Mouse (Mus musculus) kidney, adult 2 months (tissue): ENCODE data around the gene Rab11b. TPM values are rescaled to one million over a fixed set of nuclear protein-coding genes. Genes with fewer than 3 reads are reported as not detected.

Source experiments
- DNase-seq: peaks from one replicate; pipeline ENCODE4 v3.0.0; 2021
- H3K27ac ChIP-seq: fragments of 200-500 bp; 2 replicates; pipeline ENCODE4 v1.5.1; 2012; ENCODE audit warnings: low read depth, low read length, control low read depth, inconsistent platforms; ENCODE audit not compliant: insufficient read depth
- H3K27me3 ChIP-seq: fragments of 200-500 bp; replicated peaks from 2 replicates; pipeline ENCODE4 v1.6.1; 2012; ENCODE audit warnings: mild to moderate bottlenecking, moderate library complexity, low read length, inconsistent platforms; ENCODE audit not compliant: control insufficient read depth, insufficient read depth
- H3K36me3 ChIP-seq: fragments of 200-500 bp; 2 replicates; pipeline ENCODE4 v1.6.1; 2012; ENCODE audit warnings: mild to moderate bottlenecking, moderate library complexity, low read length, inconsistent platforms; ENCODE audit not compliant: control insufficient read depth, insufficient read depth
- H3K4me1 ChIP-seq: fragments of 200-500 bp; 2 replicates; pipeline ENCODE4 v1.6.1; 2011; ENCODE audit warnings: low read length; ENCODE audit not compliant: control insufficient read depth, insufficient read depth
- H3K4me3 ChIP-seq: fragments of 200-500 bp; 2 replicates; pipeline ENCODE4 v1.5.1; 2011; ENCODE audit warnings: mild to moderate bottlenecking, low read depth, low read length, control low read depth; ENCODE audit not compliant: insufficient read depth
- CTCF ChIP-seq: fragments of 200-500 bp; conservative IDR thresholded peaks from 2 replicates; pipeline ENCODE4 v1.5.1; 2011; ENCODE audit warnings: low read depth, mild to moderate bottlenecking, control low read depth, low read length, moderate library complexity, mixed read lengths; ENCODE audit not compliant: insufficient read depth, insufficient read length
- POLR2A ChIP-seq: fragments of 200-500 bp; IDR thresholded peaks from one replicate; pipeline ENCODE4 v1.6.1; 2011; ENCODE audit warnings: low read depth, low read length, control low read depth
- WGBS: fragments of 180-500 bp; shearing (Covaris S2); methylation state at CpG from one replicate; pipeline ENCODE4 v1.1.7; 2018; 5-methylcytosine and 5-hydroxymethylcytosine counted together
- polyA plus RNA-seq: library from polyadenylated mRNA; depleted of rRNA; stranded (reverse); fragments of >200 nt; gene quantifications from 2 replicates; pipeline ENCODE4 v1.2.3, GENCODE M21; 2012

Gene Rab11b
- polyA plus RNA-seq, 1 experiment: 291 TPM

DNA sequence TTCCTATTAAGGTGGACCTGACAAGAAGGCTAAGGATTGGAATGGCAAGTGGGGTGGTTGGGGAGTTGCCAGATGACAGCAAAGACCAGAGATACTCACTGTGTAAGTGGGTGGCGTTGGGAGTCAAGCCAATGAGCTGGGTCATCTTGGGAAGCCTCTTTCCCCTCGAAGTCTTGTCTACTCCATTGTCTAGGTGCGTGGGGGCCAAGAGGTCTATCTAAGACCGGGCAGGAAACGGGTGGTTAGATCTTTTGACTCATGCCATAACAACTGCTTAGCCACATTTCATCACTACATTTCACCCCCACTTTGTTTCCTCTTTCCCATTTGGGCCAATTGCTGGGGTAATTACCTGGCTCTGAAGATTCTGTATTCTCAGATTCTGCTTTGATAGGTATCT lies 20.1 kb upstream of the Rab11b start:
- no peaks in the 10 kb centered on the region for H3K27me3 ChIP-seq
- peaks cover 31% of the 10 kb centered on the region for H3K4me1 ChIP-seq
- H3K4me3 ChIP-seq: peak overlapping the region; percentile 39
- DNase-seq: no peak
- 53% methylated on average over 5 of the region's 5 CpGs for WGBS
- H3K36me3 ChIP-seq: peaks cover 5% of the 10 kb centered on the region; the same call in 1 of the 2 replicates
- TF ChIP-seq POLR2A (no peak), CTCF (no peak)
- peak overlapping the region; percentile 69 for H3K27ac ChIP-seq

DNA sequence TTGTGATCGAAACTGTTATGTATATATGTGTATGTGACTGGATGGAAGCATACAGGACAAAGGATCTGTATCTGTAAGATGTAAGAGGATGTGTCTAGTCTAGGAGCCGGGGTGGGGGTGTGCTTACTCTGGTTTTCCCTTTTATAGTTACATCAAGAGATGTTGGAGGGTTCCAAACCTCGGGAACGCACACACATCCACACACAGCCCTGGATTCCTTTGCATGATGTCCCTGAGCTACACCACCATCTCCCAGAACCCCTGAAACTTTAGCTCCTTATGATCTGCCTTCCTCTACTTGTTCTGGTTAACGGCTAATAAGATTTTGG lies 19.6 kb upstream of the Rab11b start:
- no peak for DNase-seq
- WGBS: 61% methylated on average over 5 of the region's 5 CpGs
- Histone ChIP-seq H3K4me3 (peak overlapping the region; percentile 39), H3K4me1 (peaks cover 36% of the 10 kb centered on the region), H3K27me3 (no peaks in the 10 kb centered on the region), H3K27ac (peak overlapping the region; percentile 69), H3K36me3 (peaks cover 5% of the 10 kb centered on the region; the same call in 1 of the 2 replicates)
- TF ChIP-seq POLR2A: no peak
- no peak for TF ChIP-seq CTCF

DNA sequence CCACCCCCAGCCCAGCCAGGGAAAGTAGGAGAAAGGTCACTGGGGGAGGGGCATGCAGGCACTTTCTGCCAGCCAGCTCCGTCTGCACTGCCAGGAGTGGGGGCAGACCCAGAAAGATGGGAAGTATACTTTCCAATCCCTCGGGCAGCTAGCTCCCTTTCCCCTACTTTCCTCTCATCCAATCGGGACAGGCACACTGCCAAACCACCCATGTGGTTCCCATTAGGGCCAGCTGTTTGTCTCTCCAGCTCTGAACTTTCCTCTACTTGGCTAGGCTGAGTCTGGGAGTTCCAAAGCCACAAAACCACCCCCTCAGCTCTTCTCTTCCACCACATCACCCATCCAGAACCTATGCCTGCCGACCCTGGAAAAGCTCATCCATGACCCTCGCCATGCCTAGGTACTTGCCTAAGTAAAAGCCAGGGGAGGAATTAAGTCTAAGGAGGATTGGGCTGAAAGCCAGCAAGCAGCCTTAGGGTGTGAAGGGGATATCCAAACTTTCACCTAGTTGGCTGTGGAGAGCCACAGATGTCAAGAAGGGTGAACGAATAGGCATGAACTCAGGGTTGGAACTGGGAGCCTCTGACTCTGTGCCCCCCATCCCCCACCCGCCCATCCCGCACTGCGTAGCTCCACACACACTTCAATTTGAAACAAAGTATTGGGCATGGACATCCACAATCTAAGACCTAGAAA lies 19.1 kb upstream of the Rab11b start:
- TF ChIP-seq CTCF: no peak
- TF ChIP-seq POLR2A: peak; percentile 35
- Histone ChIP-seq H3K27ac (peak overlapping the region; percentile 75), H3K36me3 (peaks cover 5% of the 10 kb centered on the region; the same call in 1 of the 2 replicates), H3K4me1 (peaks cover 38% of the 10 kb centered on the region), H3K4me3 (peak overlapping the region; percentile 28), H3K27me3 (no peaks in the 10 kb centered on the region)
- DNase-seq: peak; percentile 99
- 13% methylated on average over 9 of the region's 9 CpGs for WGBS

DNA sequence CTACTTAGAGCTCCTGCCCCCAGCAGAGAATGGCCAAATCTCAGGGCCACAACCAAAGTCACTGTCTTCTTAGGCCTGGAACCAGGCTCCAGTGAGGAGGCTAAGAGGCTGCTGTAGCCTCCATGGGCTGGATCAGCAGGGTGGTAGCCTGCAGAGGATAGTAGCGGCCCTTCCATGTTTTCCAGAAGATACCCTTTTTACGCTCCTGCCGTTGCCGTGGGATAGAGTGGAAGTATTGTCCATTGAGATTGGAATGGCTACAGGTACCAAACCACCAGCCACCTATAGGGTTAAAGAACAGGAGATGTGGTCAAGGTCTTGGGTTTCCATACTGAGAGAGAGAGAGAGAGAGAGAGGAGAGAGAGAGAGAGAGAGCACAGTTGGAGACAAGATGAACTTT lies 15.0 kb upstream of the Rab11b start:
- H3K27me3 ChIP-seq: no peaks in the 10 kb centered on the region
- peaks cover 31% of the 10 kb centered on the region for H3K4me1 ChIP-seq
- H3K4me3 ChIP-seq: no peak overlapping the region
- TF ChIP-seq POLR2A (no peak), CTCF (no peak)
- H3K36me3 ChIP-seq: peaks cover 5% of the 10 kb centered on the region; the same call in 1 of the 2 replicates
- peak overlapping the region; percentile 85 for H3K27ac ChIP-seq
- DNase-seq: no peak
- 93% methylated on average over 4 of the region's 4 CpGs for WGBS

DNA sequence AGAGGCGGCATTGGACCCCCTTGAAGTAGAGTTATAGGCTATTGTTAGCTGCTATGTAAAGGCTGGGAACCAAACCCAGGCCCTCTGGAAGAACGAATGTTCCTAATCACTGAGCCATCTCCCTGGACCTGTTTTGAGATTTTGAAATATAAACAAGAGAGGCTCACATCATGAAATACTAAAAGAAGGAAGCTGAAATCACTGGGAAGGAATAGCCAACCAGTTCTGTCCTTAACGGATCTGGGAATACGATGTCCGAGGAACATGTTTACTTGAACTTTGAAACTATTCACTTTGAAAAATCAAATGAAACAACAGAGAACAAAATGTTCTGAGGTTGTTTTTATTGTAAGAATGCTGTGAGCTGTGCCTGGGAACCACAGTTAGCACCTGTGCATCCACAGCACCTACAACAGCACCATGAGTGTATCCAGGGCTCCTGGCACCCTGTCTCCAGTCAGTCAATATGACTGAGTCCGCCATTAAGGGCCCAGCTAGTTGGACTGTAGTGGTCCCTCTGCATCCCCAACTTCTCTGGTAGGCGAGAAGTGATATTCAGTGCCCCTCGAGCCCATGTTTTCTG lies 14.3 kb upstream of the Rab11b start:
- 64% methylated on average over 8 of the region's 8 CpGs for WGBS
- TF ChIP-seq POLR2A (no peak), CTCF (no peak)
- H3K4me1 ChIP-seq: peaks cover 31% of the 10 kb centered on the region
- H3K36me3 ChIP-seq: peaks cover 5% of the 10 kb centered on the region; the same call in 1 of the 2 replicates
- DNase-seq: peak; percentile 60
- no peak overlapping the region for H3K4me3 ChIP-seq
- H3K27ac ChIP-seq: peak overlapping the region; percentile 85
- no peaks in the 10 kb centered on the region for H3K27me3 ChIP-seq

DNA sequence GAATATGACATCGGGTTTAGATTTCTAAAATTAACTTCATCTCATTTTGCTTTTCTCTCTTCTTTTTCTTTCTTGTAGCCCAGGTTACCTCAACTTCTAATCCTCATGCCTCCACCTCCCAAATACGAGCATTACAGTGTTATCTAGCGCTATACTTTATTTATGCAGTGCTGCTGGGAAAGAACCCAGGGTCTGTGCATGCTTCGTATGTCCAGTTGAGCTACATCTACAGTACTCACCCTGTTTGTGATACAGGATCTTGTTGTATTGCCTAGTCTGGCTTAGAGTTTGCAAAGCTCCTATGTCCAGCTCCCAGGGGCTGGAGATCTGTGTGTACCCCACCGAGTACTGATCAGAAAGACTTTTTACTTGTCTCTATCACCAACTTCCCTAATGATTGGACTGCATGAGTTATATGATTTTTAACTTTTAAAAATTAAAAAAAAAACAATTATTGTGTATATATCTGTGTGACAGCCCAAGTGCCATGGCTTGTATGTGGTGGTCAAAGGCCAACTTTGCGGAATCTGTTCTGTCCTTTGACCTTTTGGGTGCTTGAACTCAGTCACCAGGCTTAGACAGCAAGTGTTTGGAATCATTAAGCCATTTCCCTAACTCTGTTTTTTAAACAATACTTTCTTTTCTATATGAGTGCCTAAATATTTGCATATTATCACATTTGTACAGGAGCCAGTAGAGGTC lies 13.7 kb upstream of the Rab11b start:
- Histone ChIP-seq H3K27me3 (no peaks in the 10 kb centered on the region), H3K36me3 (peaks cover 5% of the 10 kb centered on the region; the same call in 1 of the 2 replicates), H3K4me3 (no peak overlapping the region), H3K4me1 (peaks cover 30% of the 10 kb centered on the region), H3K27ac (peak overlapping the region; percentile 92)
- TF ChIP-seq CTCF (no peak), POLR2A (no peak)
- 78% methylated on average over 6 of the region's 6 CpGs for WGBS
- DNase-seq: peak; percentile 79

DNA sequence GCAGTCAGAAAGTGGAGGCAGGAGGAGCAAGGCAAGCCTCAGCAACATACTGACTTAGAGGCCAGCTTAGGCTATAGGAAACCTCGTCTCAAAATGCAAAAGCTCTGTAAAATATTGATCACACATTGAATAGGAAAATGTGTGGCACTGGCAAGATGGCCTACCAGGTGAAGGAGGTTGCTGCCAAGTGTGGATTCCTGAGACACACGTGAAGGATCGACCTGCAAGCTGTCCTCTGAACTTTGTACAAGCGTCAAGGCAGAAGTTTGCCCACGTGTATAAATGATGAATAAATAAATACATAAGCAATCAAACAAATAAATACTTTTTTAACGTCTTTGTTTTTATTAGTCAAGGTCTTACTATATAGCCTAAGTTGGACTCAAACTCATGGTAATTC lies 13.1 kb upstream of the Rab11b start:
- H3K4me1 ChIP-seq: peaks cover 24% of the 10 kb centered on the region
- peak overlapping the region; percentile 92 for H3K27ac ChIP-seq
- TF ChIP-seq CTCF (no peak), POLR2A (no peak)
- DNase-seq: peak; percentile 74
- no peaks in the 10 kb centered on the region for H3K27me3 ChIP-seq
- H3K36me3 ChIP-seq: peaks cover 5% of the 10 kb centered on the region; the same call in 1 of the 2 replicates
- no peak overlapping the region for H3K4me3 ChIP-seq
- WGBS: 40% methylated on average over 6 of the region's 6 CpGs
